Mouse (Mus musculus) effector memory CD4-positive, alpha-beta T cell, adult 5 months (primary cell): ENCODE data around the gene Lin9. TPM values are rescaled to one million over a fixed set of nuclear protein-coding genes. Genes with fewer than 3 reads are reported as not detected.

Source experiments
- polyA plus RNA-seq: library from polyadenylated mRNA; unstranded; fragments of 100-300 nt; shearing (Covaris generic); gene quantifications from one replicate; pipeline ENCODE4 v1.2.1, GENCODE M21; 2017

The Lin9 gene
- 18.4 TPM for polyA plus RNA-seq

GRCm38 (mm10) chr1:180641137-180641517 is at the start of gene Lin9:
TSS of gene Lin9 (plus strand) at chr1:180641150.

GRCm38 (mm10) chr1:180696626-180697352 is 55.8 kb downstream of the Lin9 start, which contains the start of gene Mixl1:
TSS of gene Mixl1 (minus strand) at chr1:180697034.

GRCm38 (mm10) chr1:180725704-180726179 is 84.8 kb downstream of the Lin9 start, which contains the start of gene Acbd3:
TSS of gene Acbd3 (plus strand) at chr1:180726043.

Other genes with a start within 250 kb of the Lin9 start
- gene Stum, start 157.6 kb upstream of the Lin9 start, polyA plus RNA-seq, result not detected
- gene Parp1, start 72.2 kb upstream of the Lin9 start, polyA plus RNA-seq, result 44.7 TPM
- gene Mixl1, start 55.9 kb downstream of the Lin9 start, polyA plus RNA-seq, result not detected
- gene Acbd3, start 84.9 kb downstream of the Lin9 start, polyA plus RNA-seq, result 53.9 TPM
- gene H3f3a, start 172.8 kb downstream of the Lin9 start, polyA plus RNA-seq, result 1,073 TPM
- gene Sde2, start 210.0 kb downstream of the Lin9 start, polyA plus RNA-seq, result 82.3 TPM